Mouse (Mus musculus): ENCODE measurements at regions not wholly inside any gene's neighbourhood (a gene's known extent, or its start where the extent isn't known, plus 50 kb on each side); places are given as distances from the start of the nearest gene placed in this dataset.
A peak's percentile ranks its signal among the peaks of the same experiment; 100 is the strongest.

GRCm38 (mm10) chr10:67339371-67339929 is 54.3 kb upstream of the Nrbf2 start:
- no peaks in the 10 kb centered on the region for H3K9me3 ChIP-seq (replicated peaks)
- H3K4me1 ChIP-seq (replicated peaks) = no peaks in the 10 kb centered on the region
- no peaks in the 10 kb centered on the region for H3K36me3 ChIP-seq
- H3K4me2 ChIP-seq = no peak overlapping the region
- no peaks in the 10 kb centered on the region for H3K27me3 ChIP-seq
- 51% methylated on average over 10 of the region's 10 CpGs for WGBS
- no peak overlapping the region for H3K27ac ChIP-seq
- H3K4me3 ChIP-seq = no peak overlapping the region
- no peak for ATAC-seq (replicated peaks; ENCODE audit: insufficient number of reproducible peaks, insufficient read depth, low FRiP score, low read depth)
- no peak overlapping the region for H3K9ac ChIP-seq

GRCm38 (mm10) chr10:67344722-67345121 is 59.6 kb upstream of the Nrbf2 start:
- 83% methylated on average over 4 of the region's 4 CpGs for WGBS
- no peak overlapping the region for H3K4me3 ChIP-seq
- H3K4me1 ChIP-seq (replicated peaks) = no peaks in the 10 kb centered on the region
- no peaks in the 10 kb centered on the region for H3K36me3 ChIP-seq
- H3K9me3 ChIP-seq (replicated peaks) = no peaks in the 10 kb centered on the region
- H3K4me2 ChIP-seq = no peak overlapping the region
- H3K9ac ChIP-seq = no peak overlapping the region
- no peaks in the 10 kb centered on the region for H3K27me3 ChIP-seq
- no peak overlapping the region for H3K27ac ChIP-seq
- ATAC-seq (replicated peaks; ENCODE audit: insufficient number of reproducible peaks, insufficient read depth, low FRiP score, low read depth) = no peak

GRCm38 (mm10) chr10:67350956-67351355 is 65.9 kb upstream of the Nrbf2 start:
- H3K36me3 ChIP-seq = no peaks in the 10 kb centered on the region
- H3K9ac ChIP-seq = no peak overlapping the region
- H3K27ac ChIP-seq = no peak overlapping the region
- no peaks in the 10 kb centered on the region for H3K9me3 ChIP-seq (replicated peaks)
- H3K4me2 ChIP-seq = no peak overlapping the region
- H3K4me3 ChIP-seq = no peak overlapping the region
- WGBS = 23% methylated on average over 2 of the region's 2 CpGs
- H3K27me3 ChIP-seq = no peaks in the 10 kb centered on the region
- ATAC-seq (replicated peaks; ENCODE audit: insufficient number of reproducible peaks, insufficient read depth, low FRiP score, low read depth) = no peak
- no peaks in the 10 kb centered on the region for H3K4me1 ChIP-seq (replicated peaks)

- ATAC-seq (replicated peaks; ENCODE audit: insufficient number of reproducible peaks, insufficient read depth, low FRiP score, low read depth) = no peak
- H3K4me3 ChIP-seq = no peak overlapping the region
- no peaks in the 10 kb centered on the region for H3K27me3 ChIP-seq
- H3K9ac ChIP-seq = no peak overlapping the region
- 69% methylated on average over 8 of the region's 8 CpGs for WGBS
- no peak overlapping the region for H3K4me2 ChIP-seq
- H3K36me3 ChIP-seq = no peaks in the 10 kb centered on the region
- H3K4me1 ChIP-seq (replicated peaks) = no peaks in the 10 kb centered on the region
- H3K9me3 ChIP-seq (replicated peaks) = no peaks in the 10 kb centered on the region
- no peak overlapping the region for H3K27ac ChIP-seq
Measured at GRCm38 (mm10) chr10:67360793-67361192, 75.7 kb upstream of the Nrbf2 start.

GRCm38 (mm10) chr10:67361281-67361680 is 76.2 kb upstream of the Nrbf2 start:
- no peak for ATAC-seq (replicated peaks; ENCODE audit: insufficient number of reproducible peaks, insufficient read depth, low FRiP score, low read depth)
- no peaks in the 10 kb centered on the region for H3K9me3 ChIP-seq (replicated peaks)
- no peak overlapping the region for H3K27ac ChIP-seq
- H3K9ac ChIP-seq = no peak overlapping the region
- no peaks in the 10 kb centered on the region for H3K4me1 ChIP-seq (replicated peaks)
- H3K4me2 ChIP-seq = no peak overlapping the region
- no peaks in the 10 kb centered on the region for H3K27me3 ChIP-seq
- H3K4me3 ChIP-seq = no peak overlapping the region
- H3K36me3 ChIP-seq = no peaks in the 10 kb centered on the region
- WGBS = 94% methylated on average over 4 of the region's 4 CpGs

GRCm38 (mm10) chr10:67364595-67364994 is 79.5 kb upstream of the Nrbf2 start:
- no peak overlapping the region for H3K27ac ChIP-seq

GRCm38 (mm10) chr10:67365158-67365557 is 80.1 kb upstream of the Nrbf2 start:
- H3K4me2 ChIP-seq = no peak overlapping the region
- H3K36me3 ChIP-seq = no peaks in the 10 kb centered on the region
- H3K27ac ChIP-seq = no peak overlapping the region
- ATAC-seq (replicated peaks; ENCODE audit: insufficient number of reproducible peaks, insufficient read depth, low FRiP score, low read depth) = no peak
- no peak overlapping the region for H3K9ac ChIP-seq
- no peaks in the 10 kb centered on the region for H3K27me3 ChIP-seq
- H3K4me3 ChIP-seq = no peak overlapping the region
- 84% methylated on average over 7 of the region's 7 CpGs for WGBS
- no peaks in the 10 kb centered on the region for H3K4me1 ChIP-seq (replicated peaks)
- H3K9me3 ChIP-seq (replicated peaks) = no peaks in the 10 kb centered on the region

More at GRCm38 (mm10) chr10:67364595-67364994, 79.5 kb upstream of the Nrbf2 start:
- H3K4me3 ChIP-seq = no peak overlapping the region
- no peaks in the 10 kb centered on the region for H3K4me1 ChIP-seq (replicated peaks)
- 88% methylated on average over 3 of the region's 3 CpGs for WGBS
- H3K9ac ChIP-seq = no peak overlapping the region
- no peaks in the 10 kb centered on the region for H3K36me3 ChIP-seq
- H3K9me3 ChIP-seq (replicated peaks) = no peaks in the 10 kb centered on the region
- ATAC-seq (replicated peaks; ENCODE audit: insufficient number of reproducible peaks, insufficient read depth, low FRiP score, low read depth) = no peak
- H3K4me2 ChIP-seq = no peak overlapping the region
- no peaks in the 10 kb centered on the region for H3K27me3 ChIP-seq

GRCm38 (mm10) chr10:67372569-67373161 is 87.6 kb upstream of the Nrbf2 start:
- H3K4me1 ChIP-seq (replicated peaks) = peaks cover under 1% of the 10 kb centered on the region; the same call in 1 of the 2 replicates
- 28% methylated on average over 13 of the region's 13 CpGs for WGBS
- no peaks in the 10 kb centered on the region for H3K27me3 ChIP-seq
- H3K36me3 ChIP-seq = no peaks in the 10 kb centered on the region
- H3K4me2 ChIP-seq = no peak overlapping the region
- H3K9me3 ChIP-seq (replicated peaks) = no peaks in the 10 kb centered on the region
- H3K27ac ChIP-seq = no peak overlapping the region
- ATAC-seq (replicated peaks; ENCODE audit: insufficient number of reproducible peaks, insufficient read depth, low FRiP score, low read depth) = no peak
- H3K4me3 ChIP-seq = no peak overlapping the region
- no peak overlapping the region for H3K9ac ChIP-seq

- Histone ChIP-seq H3K9me3 (replicated peaks) (no peaks in the 10 kb centered on the region), H3K4me3 (no peak overlapping the region), H3K36me3 (no peaks in the 10 kb centered on the region), H3K27ac (no peak overlapping the region), H3K9ac (no peak overlapping the region), H3K27me3 (no peaks in the 10 kb centered on the region), H3K4me1 (replicated peaks) (peaks cover 6% of the 10 kb centered on the region), H3K4me2 (no peak overlapping the region)
- no peak for ATAC-seq (replicated peaks; ENCODE audit: insufficient number of reproducible peaks, insufficient read depth, low FRiP score, low read depth)
- WGBS = 90% methylated on average over 5 of the region's 5 CpGs
Measured at GRCm38 (mm10) chr10:67376638-67377037, 91.5 kb upstream of the Nrbf2 start.

GRCm38 (mm10) chr10:67377643-67378223 is 92.6 kb upstream of the Nrbf2 start:
- H3K4me3 ChIP-seq = no peak overlapping the region
- H3K4me1 ChIP-seq (replicated peaks) = peaks cover 6% of the 10 kb centered on the region
- no peaks in the 10 kb centered on the region for H3K27me3 ChIP-seq
- WGBS = 47% methylated on average over 17 of the region's 17 CpGs
- H3K27ac ChIP-seq = no peak overlapping the region; the same call in 1 of the 2 replicates
- H3K4me2 ChIP-seq = peak overlapping the region; percentile 43
- no peak for ATAC-seq (replicated peaks; ENCODE audit: insufficient number of reproducible peaks, insufficient read depth, low FRiP score, low read depth)
- no peaks in the 10 kb centered on the region for H3K36me3 ChIP-seq
- H3K9ac ChIP-seq = no peak overlapping the region
- no peaks in the 10 kb centered on the region for H3K9me3 ChIP-seq (replicated peaks)

- Histone ChIP-seq H3K4me3 (no peak overlapping the region), H3K27ac (no peak overlapping the region), H3K36me3 (no peaks in the 10 kb centered on the region), H3K27me3 (no peaks in the 10 kb centered on the region), H3K4me1 (replicated peaks) (peaks cover 6% of the 10 kb centered on the region), H3K9me3 (replicated peaks) (no peaks in the 10 kb centered on the region), H3K4me2 (no peak overlapping the region), H3K9ac (no peak overlapping the region)
- no peak for ATAC-seq (replicated peaks; ENCODE audit: insufficient number of reproducible peaks, insufficient read depth, low FRiP score, low read depth)
- 83% methylated on average over 5 of the region's 5 CpGs for WGBS
Measured at GRCm38 (mm10) chr10:67380174-67380573, 95.1 kb upstream of the Nrbf2 start.

GRCm38 (mm10) chr10:67383352-67383751 is 98.2 kb upstream of the Nrbf2 start:
- no peak overlapping the region for H3K4me2 ChIP-seq
- H3K27me3 ChIP-seq = no peaks in the 10 kb centered on the region
- 80% methylated on average over 4 of the region's 4 CpGs for WGBS
- no peaks in the 10 kb centered on the region for H3K36me3 ChIP-seq
- H3K27ac ChIP-seq = no peak overlapping the region
- H3K9me3 ChIP-seq (replicated peaks) = no peaks in the 10 kb centered on the region
- H3K4me3 ChIP-seq = no peak overlapping the region
- no peaks in the 10 kb centered on the region for H3K4me1 ChIP-seq (replicated peaks)
- H3K9ac ChIP-seq = no peak overlapping the region
- no peak for ATAC-seq (replicated peaks; ENCODE audit: insufficient number of reproducible peaks, insufficient read depth, low FRiP score, low read depth)
